Mouse (Mus musculus) adrenal gland, adult 18-20 months (tissue): ENCODE measurements around the gene Agtpbp1. TPM values are rescaled to one million over a fixed set of nuclear protein-coding genes. Genes with fewer than 3 reads are reported as not detected.
"Not testable (repeated sequence)": the region's sequence is repeated elsewhere in the genome, so short reads cannot be mapped to it uniquely, and the experiment has no call there.

ENCODE experiments used
- DNase-seq, 2 experiments: peaks; one replicate each; pipeline ENCODE4 v3.0.0; 2021 to 2022; ENCODE audit warnings: low spot score in 2 of 2
- total RNA-seq, 2 experiments: library from RNA; stranded (reverse); gene quantifications; 1 replicate in 1 of 2; 2 replicates in 1 of 2; pipeline ENCODE4 v1.2.3; 2021

Agtpbp1 gene
- total RNA-seq, 2 experiments from 2014 or later, result 35.6 to 46.0 TPM

DNA sequence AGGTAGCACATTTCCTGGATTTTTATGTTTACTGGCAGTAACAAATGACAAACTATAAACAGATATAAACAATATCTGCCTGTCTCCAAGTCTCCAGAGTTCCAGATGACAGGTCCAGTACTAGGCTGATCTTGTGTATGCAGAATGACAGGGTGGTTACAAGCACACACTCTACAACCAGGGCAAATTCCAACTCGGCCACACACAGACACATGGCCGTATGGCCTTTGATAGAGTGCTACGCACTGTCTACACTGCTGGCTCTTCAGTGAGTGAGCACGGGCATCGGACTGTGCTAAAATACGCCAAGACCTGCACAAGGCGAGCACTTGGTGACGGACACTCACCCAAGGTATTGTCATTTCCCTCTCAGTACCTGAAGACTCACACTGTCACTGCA is 97.7 kb downstream of the Agtpbp1 start:
- no peak for DNase-seq

DNA sequence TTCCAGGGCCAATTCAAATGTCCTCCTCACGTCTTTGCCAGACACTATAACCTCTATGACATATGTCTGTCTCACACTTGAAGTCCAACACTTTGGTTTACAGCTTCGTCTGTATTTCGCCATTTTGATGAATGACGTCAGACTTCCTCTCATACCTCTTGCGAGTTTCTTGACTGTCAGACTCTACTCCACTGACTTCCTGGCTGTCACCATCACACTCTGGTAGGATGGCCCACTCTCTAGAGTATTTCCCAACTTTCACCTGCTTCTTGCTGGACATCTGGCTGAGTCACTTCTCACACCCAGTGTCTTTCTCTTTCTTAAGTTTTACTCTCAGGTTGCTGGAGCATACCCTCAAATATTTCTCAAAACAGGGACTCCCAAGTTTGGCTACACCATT is 98.8 kb downstream of the Agtpbp1 start:
- DNase-seq, result no peak

DNA sequence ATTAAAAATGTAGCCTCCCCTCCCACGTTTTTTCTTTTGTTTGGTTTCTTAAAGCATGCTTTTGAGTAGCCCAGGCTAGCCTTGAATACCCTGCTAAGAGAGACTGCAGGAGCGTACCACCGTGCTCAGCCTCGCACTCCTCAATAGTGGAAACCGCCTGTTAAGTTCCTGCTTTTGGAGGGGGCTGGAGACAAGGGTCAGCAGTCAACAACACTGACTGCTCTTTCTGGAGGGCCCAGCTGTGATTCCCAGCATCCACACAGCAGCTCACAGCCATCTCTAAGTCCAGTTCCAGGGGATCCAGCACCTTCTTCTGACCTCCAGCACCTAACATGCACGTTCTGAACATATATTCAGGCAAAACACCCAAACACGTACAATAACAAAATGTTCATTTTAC is 99.6 kb downstream of the Agtpbp1 start:
- DNase-seq, result no peak

DNA sequence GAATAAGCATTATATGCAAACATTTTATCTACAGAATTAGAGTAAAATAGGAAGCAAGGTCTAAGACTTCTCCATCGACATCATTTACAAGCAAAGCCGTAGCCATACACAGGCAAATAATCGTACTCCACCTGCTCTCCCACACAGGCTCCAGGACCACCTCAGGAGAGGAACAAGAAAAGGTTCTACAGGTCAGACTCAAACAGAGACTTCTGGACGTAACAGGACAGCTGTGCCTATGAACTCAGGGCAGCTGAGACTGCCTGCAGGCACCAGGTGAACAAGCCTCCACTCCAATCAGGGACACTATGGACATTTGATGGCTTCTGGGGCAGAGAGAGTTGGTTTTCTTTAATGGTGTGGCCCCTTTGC is 103.6 kb downstream of the Agtpbp1 start:
- DNase-seq, result no peak

DNA sequence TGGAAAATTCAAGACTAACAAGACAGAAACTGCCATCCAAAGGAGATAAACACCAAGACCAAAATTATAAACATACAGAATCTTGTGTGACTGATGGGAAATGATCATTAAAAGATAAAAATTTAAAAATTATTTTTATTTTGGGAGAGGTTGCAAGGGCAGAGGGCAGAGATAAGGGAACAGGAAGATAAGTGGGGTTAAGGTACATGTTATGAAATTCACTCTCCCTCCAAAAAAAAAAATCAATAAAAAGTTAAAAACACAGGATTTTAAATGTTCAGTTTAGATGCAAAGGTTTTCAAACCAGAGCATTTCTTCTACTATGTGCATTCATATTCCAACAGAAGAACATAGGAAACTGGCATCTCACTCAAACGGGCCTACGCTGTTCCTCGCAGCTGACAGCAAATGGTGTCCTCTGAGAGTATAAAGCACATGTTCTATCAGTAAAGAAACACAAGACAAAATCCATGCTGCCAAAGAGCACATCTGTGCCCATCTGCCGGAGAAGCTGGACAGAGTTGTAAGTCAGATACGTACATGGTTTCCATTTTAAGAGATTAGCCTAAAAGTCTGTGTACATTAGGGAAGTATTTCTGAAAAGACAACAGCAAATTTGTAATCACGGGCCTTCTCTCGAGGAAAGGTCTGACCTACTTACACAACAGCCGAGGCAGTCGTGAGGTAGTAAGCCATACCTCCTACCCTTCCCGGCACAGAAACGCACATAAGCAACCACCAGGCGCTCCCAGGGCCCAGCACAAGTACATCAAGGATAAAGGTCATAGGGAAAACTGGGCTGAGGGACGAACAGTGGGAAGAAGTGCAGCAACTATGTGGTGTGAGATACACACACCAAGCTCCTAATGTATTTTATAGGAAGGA is 104.2 kb downstream of the Agtpbp1 start:
- DNase-seq, result no peak

DNA sequence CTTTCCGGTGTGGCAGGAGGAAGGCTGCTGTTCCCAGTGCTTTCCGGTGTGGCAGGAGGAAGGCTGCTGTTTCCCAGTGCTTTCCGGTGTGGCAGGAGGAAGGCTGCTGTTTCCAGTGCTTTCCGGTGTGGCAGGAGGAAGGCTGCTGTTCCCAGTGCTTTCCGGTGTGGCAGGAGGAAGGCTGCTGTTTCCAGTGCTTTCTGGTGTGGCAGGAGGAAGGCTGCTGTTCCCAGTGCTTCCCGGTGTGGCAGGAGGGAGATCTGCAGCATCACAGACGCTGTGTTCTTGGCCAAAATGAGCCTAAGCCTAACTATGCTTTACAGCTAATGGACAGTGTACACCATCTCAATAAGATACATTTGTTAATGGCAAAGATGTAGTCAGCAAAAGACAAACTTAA is 107.1 kb downstream of the Agtpbp1 start:
- DNase-seq, result not testable (repeated sequence)

DNA sequence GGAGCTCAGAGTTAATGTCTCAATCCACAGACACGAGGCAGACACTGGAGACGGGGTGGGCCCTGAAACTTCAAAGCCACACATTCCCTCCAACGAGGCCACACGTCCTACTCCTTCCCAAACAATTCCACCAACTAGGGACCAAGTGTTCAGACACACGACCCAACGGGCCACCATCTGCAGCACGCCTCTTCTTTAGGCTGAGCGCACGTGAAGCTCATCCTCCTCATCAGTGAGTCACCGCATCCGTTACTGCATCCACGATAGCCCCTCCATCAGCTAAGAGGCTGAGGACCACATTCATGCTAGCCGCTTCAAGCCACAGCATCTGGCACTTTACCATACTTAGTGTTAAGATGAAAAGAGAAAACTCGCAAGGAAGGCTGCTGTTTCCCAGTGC is 107.6 kb downstream of the Agtpbp1 start:
- DNase-seq, result no peak

DNA sequence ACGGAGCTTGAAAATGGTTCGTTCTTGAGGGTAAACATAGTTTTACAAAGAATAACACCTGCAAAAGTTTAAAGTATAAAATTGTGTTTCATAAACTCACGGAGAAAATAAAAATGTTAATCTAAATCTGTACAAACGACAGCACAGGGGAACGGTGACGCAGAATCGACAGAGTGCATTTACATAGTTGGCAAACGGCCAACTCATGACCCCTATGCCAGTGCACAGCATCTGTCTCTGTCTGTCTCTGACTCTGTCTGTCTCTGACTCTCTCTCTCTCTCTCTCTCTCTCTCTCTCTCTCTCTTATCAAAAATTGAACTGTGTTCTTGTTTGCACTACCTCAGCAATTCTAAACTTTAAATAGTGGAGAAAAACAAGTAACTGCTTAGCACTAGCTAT is 110.1 kb downstream of the Agtpbp1 start:
- no peak for DNase-seq

DNA sequence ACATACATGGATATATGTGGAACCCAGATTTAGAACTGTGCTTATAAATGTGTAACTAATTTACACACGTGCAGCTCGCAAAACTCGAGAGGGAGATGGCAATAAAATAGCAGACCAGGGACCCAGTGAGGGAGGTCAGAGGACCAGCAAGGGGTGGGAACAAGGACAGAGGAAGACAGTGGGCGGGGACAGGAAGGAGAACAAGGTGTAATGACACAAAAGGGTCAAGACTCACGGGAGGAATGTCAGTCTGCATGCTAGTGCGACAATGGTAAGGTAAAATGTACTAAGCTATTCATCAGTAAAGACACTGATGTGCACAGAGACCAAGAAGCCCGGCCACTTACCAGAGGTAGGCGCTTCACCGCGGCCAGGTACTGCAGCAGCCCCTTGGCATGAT is 111.7 kb downstream of the Agtpbp1 start:
- DNase-seq, result no peak

DNA sequence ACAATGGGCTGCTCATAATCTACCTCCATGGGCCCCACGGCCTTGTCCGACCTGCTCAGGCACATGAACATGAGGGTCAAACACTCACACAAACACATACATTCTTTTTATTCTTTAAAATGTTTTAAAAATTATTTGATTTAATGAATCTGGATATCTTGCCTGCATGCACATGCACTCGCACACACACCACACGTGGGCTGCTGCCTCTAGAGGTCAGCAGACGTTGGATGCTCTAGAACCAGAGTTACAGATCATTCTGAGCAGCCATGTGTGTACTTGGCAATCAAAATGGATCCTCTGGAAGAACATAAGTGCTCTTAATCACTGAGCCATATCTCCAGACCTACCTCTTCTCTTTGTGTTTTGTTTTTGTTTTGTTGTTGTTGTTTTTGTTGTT is 112.8 kb downstream of the Agtpbp1 start:
- DNase-seq, result no peak

DNA sequence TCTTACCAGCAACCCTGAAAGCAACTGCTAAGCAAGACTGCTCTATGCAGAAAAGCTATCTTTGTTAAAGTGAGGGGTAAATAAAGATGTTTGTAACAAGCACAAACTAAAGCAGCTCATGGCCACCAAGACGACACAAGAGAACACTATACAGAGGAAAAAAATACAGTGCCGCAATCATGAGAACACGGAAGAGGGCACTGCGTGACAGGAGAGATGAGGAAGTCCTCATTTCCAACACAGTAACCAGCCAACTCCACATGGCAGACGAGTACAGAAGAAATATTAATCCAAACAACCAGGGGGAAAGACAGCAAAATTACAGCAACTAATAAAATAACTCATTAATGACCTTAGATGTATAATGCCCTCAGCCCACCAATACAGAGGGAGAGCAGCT is 115.3 kb downstream of the Agtpbp1 start:
- DNase-seq, result no peak

DNA sequence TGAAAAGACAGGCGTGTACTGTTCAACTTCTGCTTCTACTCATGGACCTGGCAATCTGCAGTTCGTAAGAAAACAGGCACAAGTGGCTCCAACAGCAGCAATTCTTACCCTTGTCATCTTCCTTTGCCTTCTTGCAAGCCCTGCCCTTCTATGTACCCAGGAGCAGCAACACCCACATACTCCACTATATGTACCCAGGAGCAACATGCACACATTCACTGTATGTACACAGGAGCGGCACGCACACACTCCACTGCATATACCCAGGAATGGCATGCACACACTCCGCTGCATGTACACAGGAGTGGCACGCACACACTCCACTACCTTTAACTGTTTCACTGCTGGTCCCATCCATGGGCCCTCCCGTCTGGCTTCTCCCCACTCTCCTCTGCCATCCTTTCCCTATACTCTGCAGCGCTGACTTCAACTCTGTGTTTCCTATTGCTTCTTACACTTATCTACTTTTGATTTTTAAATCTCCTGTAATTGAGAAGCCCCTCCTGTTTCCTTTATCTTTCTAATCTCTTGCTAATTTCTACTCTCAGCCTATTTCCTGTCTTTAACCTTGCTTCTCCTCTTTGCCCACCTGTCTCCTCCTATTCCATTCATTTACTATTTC is 116.7 kb downstream of the Agtpbp1 start:
- DNase-seq, result no peak

DNA sequence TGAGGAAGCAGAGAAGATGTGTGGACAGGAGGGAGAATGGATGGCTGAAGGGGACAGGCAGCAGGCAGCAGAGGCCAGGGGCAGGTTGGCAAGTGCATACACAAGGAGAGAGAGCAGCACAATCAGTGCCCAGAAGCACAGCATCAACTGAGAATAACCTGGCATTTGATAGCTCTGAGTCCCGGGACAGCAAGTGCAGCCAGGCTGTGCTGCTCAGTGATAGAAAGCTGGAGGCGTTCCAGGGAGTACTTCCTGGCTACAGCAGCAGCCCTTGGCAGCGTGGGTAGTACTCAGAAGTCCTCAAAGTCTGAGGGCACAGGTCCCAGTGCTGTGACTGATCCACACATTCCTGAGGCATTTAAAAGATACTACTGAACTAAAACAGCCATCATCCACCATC is 117.4 kb downstream of the Agtpbp1 start:
- DNase-seq, result no peak

DNA sequence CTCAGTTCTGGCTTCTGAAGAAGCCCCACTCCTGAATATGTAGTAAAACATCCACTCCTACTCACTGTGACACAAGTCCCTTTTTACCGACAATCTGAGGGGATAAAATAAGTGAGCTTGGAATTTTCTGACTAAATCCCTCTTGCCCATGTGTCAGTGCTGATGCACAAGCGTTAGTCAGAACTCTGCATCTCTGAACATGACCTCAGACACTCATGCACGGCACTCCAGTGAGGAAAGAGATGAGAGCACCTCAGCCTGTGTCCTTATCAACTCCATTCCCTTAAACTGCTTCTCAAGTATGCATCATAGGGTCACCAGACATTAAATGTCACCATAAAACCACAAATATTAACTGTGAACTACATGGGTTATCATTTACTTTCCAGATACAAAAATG is 124.1 kb downstream of the Agtpbp1 start:
- no peak for DNase-seq

DNA sequence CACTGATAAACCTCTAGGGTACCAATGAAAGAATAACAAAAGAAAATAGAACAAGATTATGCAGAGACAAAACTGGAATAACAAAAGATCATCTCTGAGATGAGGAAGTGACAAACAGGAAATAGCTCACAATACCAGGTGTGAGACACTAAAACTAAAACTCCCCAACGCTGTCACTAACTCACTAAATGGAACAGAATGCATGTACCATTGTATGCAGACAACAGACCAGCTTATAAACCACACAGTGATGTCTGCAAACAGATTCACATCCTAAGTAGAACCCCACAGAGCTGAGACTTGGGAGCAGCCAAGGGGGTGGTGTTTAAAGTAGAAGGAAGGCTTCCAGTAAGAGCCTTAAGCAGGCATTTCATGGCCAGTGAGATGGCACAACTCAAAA is 128.8 kb downstream of the Agtpbp1 start:
- no peak for DNase-seq

DNA sequence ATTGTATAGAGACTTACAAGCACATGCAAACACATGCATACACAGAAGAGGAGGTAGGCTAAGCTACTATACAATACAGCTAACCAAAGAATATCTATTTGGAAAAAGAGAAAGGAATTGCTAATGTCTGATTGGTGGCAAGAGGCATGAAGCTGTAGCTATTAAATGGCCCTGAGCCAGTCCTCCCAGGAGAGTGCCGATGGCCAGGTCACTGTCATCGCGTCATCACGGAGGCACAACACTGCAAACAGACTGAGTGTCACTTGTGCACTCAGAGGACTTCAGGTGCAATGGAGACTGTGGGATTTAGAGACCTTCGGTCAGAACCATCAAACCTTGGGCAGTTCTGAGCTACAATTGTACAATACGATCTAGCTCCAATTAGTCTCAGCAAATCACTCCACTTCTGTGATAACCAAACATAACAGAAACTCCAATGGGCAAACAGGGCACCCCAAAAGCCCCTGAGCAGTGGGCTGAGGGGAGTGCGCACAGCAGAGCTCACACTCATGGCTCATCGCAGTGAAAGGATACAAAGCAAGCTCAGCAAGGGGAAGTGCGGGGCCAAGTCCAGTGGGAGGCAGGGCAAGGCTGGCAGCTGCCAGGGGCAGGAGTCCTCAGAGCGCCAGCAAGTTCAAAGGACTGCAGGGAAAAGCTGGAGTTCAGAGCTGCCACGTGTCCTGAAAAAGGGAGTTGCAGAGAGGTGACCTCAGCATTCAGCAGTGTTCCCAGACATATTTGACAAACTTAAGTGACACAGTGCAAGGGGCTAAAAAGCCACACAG is 130.8 kb downstream of the Agtpbp1 start:
- no peak for DNase-seq

DNA sequence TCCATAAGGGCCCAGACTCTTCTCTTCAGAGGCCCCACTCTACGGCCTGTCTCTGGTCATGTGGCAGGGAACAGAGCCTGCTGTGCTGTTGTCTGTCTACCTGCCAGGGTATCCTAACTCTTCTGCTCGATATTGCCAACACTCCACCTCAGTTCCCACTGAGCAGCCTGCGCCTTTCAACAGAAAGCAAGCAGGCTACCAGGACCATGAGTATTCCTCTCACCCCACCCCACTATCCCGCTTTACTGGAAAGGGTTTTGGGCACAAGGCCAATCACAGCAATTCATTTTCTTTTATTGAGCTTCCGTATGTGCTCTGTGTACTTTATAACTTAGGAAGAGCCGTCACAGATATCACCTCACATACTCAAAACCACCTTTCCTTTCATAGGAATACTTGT is 131.4 kb downstream of the Agtpbp1 start:
- DNase-seq, result no peak

DNA sequence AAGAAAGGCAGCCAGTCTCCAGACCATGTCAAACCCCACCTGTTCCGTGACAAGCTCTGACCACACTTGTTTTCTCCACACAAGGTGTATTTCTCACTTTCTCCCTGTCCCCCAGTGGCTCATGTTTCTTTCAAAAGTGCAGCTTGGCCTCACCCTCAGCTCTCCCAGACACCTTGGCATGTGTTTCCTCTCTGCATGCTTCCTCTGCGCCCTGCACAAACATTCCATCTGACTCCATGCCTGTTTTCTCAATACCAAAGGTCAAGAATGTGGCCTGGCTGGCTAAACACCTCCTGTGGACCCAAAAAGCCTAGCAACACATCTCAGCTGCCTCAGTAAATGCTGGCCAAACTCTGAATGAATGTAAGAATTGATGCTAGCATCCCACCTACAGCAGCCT is 132.0 kb downstream of the Agtpbp1 start:
- no peak for DNase-seq

DNA sequence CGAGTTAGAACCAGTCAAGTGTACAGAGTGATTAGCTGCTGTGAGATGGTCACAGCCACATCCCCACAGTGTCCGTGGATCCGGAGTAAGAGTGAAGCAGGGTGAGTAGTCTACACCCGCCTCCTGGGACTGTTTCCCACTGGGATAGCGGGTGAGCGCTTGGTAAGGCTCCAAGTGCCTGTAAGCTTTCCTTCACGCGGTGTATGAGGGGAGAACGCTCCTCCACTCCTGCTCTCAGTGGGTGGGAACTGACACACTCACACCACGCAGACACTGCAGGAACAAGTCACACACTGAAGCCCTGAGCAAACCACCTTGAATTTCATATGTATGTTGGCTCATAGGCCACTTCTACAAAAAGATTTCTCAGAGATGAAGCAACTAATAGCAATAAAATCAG is 134.2 kb downstream of the Agtpbp1 start:
- DNase-seq, result no peak

DNA sequence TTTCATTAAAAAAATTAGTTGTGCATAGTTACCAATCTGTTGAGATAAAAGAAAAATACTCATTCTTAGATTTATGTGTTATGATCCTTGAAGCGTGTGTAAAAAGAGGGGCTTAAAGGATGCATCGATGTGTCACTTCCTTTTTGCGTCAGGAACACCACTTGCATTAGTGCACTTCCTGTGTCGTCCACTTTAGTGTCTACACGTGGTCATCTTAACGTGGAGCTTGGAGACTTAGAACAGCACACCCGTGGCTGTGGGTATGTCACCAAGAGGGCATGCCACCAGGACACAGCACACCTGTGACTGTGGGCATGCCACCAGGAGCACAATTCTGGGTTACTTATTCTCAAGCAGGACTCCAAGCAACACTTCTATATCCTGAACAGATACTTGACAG is 137.9 kb downstream of the Agtpbp1 start:
- no peak for DNase-seq

DNA sequence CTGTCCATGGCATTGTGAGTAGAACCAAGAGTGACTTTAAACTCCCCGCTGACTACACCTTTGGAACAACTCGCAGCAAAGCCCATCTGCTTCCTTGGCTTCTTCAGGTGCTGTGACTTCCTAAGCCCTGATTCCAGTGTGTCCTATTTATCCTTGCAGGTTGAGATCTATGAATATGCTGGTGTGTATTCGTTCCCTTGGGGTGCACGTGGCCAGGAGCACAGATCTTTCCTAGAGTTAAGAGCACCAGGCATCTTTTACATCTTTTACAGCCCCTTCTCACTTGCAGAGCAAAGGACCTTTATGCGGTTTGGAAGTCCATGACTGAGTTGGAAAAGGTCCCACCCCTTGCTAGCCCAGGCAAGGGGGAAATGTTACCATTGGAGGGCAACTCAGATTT is 139.8 kb downstream of the Agtpbp1 start:
- no peak for DNase-seq

DNA sequence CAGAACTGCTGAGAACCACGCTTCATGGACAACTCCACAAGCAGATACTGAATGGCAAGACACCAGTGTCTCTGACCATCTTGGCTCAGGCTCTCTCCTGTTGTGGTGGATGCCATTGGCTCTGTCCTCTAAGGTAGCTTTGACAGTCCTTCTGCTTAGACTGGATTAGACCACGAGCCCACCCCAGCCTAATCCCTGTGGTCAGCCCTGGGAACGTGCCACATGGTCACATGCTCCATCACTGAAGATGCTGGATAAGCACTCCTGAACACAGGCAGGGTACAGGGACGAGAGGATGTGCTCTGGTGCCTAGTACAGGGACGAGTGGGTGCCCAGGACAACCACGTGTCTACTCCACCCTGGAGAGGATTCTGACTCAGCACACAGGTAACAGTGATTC is 140.7 kb downstream of the Agtpbp1 start:
- DNase-seq, result no peak
